Mouse (Mus musculus): ENCODE data around the gene Krt1. TPM values are rescaled to one million over a fixed set of nuclear protein-coding genes. Genes with fewer than 3 reads are reported as not detected.
A peak's percentile ranks its signal among the peaks of the same experiment; 100 is the strongest.

Krt1 gene
- polyA plus RNA-seq, 1 experiment: 0.26 TPM

DNA sequence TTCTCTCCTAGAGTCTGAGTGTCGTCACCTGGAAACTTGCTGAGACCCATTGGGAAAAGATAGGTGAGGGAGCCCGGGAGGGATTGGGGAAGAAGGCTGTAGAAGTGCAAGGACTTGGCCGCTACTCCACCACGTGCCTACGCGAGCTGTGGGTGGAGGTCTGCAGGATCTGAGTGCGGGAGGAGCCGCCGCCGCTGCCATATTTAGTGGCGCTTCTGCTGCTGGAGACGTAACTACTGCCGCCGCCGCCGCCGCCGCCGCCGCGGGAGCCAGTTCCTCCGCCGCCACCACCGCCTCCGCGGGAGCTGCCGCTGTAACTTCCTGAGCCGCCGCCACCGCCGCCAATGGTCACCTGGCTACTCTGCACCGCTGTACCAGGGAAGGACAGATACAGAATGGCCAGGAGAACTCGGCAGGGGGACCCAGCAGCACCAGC, 9.2 kb upstream of the Krt1 start:
- WGBS: under 1% methylated on average over 33 of the region's 33 CpGs
- Histone ChIP-seq H3K4me1 (ENCODE audit: control insufficient read depth, insufficient read depth, low read length) (no peaks in the 10 kb centered on the region), H3K4me3 (replicated peaks; ENCODE audit: extremely low read depth, low read depth, low read length) (peak overlapping the region; percentile 22)
- peak; percentile 41 for DNase-seq
- no peak for TF ChIP-seq POLR2A (IDR thresholded peaks at IDR 0.05; ENCODE audit: borderline replicate concordance, extremely low read depth, low read depth, low read length)
- no peak for TF ChIP-seq CTCF (IDR thresholded peaks at IDR 0.05; ENCODE audit: insufficient read depth, low read length)

DNA sequence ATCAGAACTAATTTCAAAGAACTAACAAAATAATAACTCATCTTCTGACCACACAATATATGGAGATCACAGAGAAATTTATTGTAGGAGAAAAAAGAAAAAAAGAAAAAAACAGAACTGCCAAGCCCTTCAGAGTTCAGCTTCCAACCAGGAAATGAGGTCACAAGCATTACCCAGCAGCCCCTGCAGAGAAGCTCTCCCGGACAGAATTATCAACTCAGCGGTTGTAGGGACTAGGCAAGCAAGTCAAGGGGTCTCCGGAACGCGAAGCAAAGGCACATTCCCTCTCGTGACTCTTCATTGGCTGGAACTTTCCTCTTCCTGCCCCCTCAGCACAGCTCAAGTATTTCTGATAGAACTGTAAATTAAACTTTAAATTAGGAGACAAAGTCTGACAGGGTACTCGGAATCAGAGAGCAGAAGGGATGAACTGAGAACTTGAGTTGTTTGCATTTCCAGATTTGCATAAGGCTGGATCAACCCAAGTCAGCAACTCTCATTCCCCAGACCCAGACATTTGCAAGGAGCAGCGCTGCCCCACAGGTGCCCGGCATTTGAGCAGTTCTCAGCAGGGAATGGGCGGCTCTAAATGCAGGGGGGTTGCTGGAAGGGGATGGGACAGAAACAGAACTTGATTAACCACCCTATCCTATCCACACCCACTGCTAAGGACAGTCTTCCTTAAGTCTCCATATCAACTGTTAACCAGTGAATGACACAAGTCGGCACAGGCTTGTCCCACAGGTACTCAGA, 8.3 kb upstream of the Krt1 start:
- DNase-seq: no peak
- no peak for TF ChIP-seq POLR2A (IDR thresholded peaks at IDR 0.05; ENCODE audit: borderline replicate concordance, extremely low read depth, low read depth, low read length)
- TF ChIP-seq CTCF (IDR thresholded peaks at IDR 0.05; ENCODE audit: insufficient read depth, low read length): no peak
- Histone ChIP-seq H3K4me1 (ENCODE audit: control insufficient read depth, insufficient read depth, low read length) (no peaks in the 10 kb centered on the region), H3K4me3 (replicated peaks; ENCODE audit: extremely low read depth, low read depth, low read length) (no peak overlapping the region)
- 13% methylated on average over 11 of the region's 11 CpGs for WGBS

- no peaks in the 10 kb centered on the region for H3K4me1 ChIP-seq (ENCODE audit: control insufficient read depth, insufficient read depth, low read length)
- no peak for TF ChIP-seq CTCF (IDR thresholded peaks at IDR 0.05; ENCODE audit: insufficient read depth, low read length)
- TF ChIP-seq POLR2A (IDR thresholded peaks at IDR 0.05; ENCODE audit: borderline replicate concordance, extremely low read depth, low read depth, low read length): no peak
- no peak overlapping the region for H3K4me3 ChIP-seq (replicated peaks; ENCODE audit: extremely low read depth, low read depth, low read length)
- no peak for DNase-seq
- 51% methylated on average over 5 of the region's 5 CpGs for WGBS
These were observed 6.1 kb upstream of the Krt1 start for GRCm38 (mm10) chr15:101856696-101857095.

- DNase-seq: no peak
These were observed 5.1 kb upstream of the Krt1 start for GRCm38 (mm10) chr15:101855732-101856131.

GRCm38 (mm10) chr15:101854294-101854693, 3.7 kb upstream of the Krt1 start:
- H3K4me1 ChIP-seq (ENCODE audit: control insufficient read depth, insufficient read depth, low read length): no peaks in the 10 kb centered on the region
- H3K4me3 ChIP-seq (replicated peaks; ENCODE audit: extremely low read depth, low read depth, low read length): no peak overlapping the region
- TF ChIP-seq POLR2A (IDR thresholded peaks at IDR 0.05; ENCODE audit: borderline replicate concordance, extremely low read depth, low read depth, low read length) (no peak), CTCF (IDR thresholded peaks at IDR 0.05; ENCODE audit: insufficient read depth, low read length) (no peak)
- 11% methylated on average over 5 of the region's 5 CpGs for WGBS
- no peak for DNase-seq

More at GRCm38 (mm10) chr15:101855732-101856131, 5.1 kb upstream of the Krt1 start:
- H3K4me3 ChIP-seq (replicated peaks; ENCODE audit: extremely low read depth, low read depth, low read length): no peak overlapping the region
- TF ChIP-seq POLR2A (IDR thresholded peaks at IDR 0.05; ENCODE audit: borderline replicate concordance, extremely low read depth, low read depth, low read length): no peak
- no peak for TF ChIP-seq CTCF (IDR thresholded peaks at IDR 0.05; ENCODE audit: insufficient read depth, low read length)
- H3K4me1 ChIP-seq (ENCODE audit: control insufficient read depth, insufficient read depth, low read length): no peaks in the 10 kb centered on the region
- 53% methylated on average over 3 of the region's 3 CpGs for WGBS

DNA sequence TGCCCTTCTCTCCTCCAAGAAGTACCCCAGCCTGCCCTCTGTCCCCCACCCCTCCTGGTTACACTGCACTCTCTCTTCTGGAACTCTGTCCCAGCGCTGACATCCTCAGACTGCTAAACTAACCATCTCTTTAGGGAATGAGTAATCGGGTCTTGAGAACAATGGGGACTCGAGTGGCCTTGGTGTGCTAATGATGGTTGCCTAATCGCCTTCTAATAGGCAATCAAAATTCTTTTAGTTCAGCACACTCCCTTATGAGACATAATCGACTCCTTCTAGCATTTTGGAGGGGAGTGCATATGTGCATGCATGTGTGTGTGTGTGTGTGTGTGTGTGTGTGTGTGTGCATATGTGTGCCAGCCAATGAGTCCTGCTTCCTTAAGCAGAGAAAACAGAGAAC, 2.0 kb upstream of the Krt1 start:
- H3K4me1 ChIP-seq (ENCODE audit: control insufficient read depth, insufficient read depth, low read length): no peaks in the 10 kb centered on the region
- TF ChIP-seq POLR2A (IDR thresholded peaks at IDR 0.05; ENCODE audit: borderline replicate concordance, extremely low read depth, low read depth, low read length) (no peak), CTCF (IDR thresholded peaks at IDR 0.05; ENCODE audit: insufficient read depth, low read length) (no peak)
- WGBS: 29% methylated on average over 5 of the region's 5 CpGs
- H3K4me3 ChIP-seq (replicated peaks; ENCODE audit: extremely low read depth, low read depth, low read length): no peak overlapping the region
- DNase-seq: no peak

GRCm38 (mm10) chr15:101845971-101846403, 4.6 kb downstream of the Krt1 start:
- 2% methylated on average over 37 of the region's 37 CpGs for WGBS
- TF ChIP-seq CTCF (IDR thresholded peaks at IDR 0.05; ENCODE audit: insufficient read depth, low read length): no peak
- TF ChIP-seq POLR2A (IDR thresholded peaks at IDR 0.05; ENCODE audit: borderline replicate concordance, extremely low read depth, low read depth, low read length): no peak
- peak; percentile 23 for DNase-seq
- no peak overlapping the region for H3K4me3 ChIP-seq (replicated peaks; ENCODE audit: extremely low read depth, low read depth, low read length)
- no peaks in the 10 kb centered on the region for H3K4me1 ChIP-seq (ENCODE audit: control insufficient read depth, insufficient read depth, low read length)

DNA sequence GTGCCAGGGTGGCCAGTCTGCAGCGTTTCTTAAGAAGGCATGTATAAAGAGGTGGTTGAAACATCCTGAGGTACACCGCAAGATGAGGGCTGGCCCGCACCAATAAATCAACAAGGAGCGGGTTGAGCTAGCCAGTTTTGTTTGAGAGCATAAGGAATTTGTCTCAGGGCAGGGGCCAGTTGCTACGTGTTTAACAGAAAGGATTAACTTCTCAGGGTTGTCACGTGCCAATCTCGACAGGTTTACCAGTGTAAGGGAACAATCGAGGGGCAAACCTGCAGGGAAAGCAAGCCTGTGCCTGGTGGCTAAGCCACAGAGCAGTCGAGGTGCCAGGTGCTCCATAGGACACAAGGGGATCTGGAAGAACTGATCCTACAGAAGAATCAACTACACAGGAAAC, 7.4 kb downstream of the Krt1 start:
- Histone ChIP-seq H3K4me3 (replicated peaks; ENCODE audit: extremely low read depth, low read depth, low read length) (no peak overlapping the region), H3K4me1 (ENCODE audit: control insufficient read depth, insufficient read depth, low read length) (no peaks in the 10 kb centered on the region)
- TF ChIP-seq POLR2A (IDR thresholded peaks at IDR 0.05; ENCODE audit: borderline replicate concordance, extremely low read depth, low read depth, low read length) (no peak), CTCF (IDR thresholded peaks at IDR 0.05; ENCODE audit: insufficient read depth, low read length) (no peak)
- DNase-seq: no peak
- WGBS: 52% methylated on average over 9 of the region's 9 CpGs

- no peak overlapping the region for H3K4me3 ChIP-seq (replicated peaks; ENCODE audit: extremely low read depth, low read depth, low read length)
- no peaks in the 10 kb centered on the region for H3K4me1 ChIP-seq (ENCODE audit: control insufficient read depth, insufficient read depth, low read length)
- WGBS: 63% methylated on average over 5 of the region's 5 CpGs
- TF ChIP-seq POLR2A (IDR thresholded peaks at IDR 0.05; ENCODE audit: borderline replicate concordance, extremely low read depth, low read depth, low read length): no peak
- no peak for TF ChIP-seq CTCF (IDR thresholded peaks at IDR 0.05; ENCODE audit: insufficient read depth, low read length)
- no peak for DNase-seq
These were observed 15.7 kb downstream of the Krt1 start for GRCm38 (mm10) chr15:101834784-101835328.

DNA sequence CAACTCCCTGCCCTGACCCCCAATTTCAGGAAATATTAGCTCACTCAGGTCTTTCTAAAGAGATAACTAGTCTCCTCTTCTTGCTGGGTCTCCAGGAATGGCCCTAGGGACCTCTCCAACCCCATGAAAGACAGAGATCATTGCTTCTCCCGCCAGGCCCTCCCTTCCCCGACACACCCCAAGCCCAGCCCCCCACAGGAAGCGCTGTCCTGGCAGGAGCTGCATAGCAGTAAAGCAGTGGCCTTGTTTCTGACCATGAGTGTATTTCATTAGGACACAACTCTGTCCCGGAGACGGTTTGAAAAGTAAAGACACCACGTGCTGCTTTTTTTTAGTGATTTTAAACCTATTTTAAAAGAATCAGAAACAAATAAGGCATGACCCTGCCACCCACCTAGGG, 17.5 kb downstream of the Krt1 start:
- 37% methylated on average over 6 of the region's 6 CpGs for WGBS
- TF ChIP-seq POLR2A (IDR thresholded peaks at IDR 0.05; ENCODE audit: borderline replicate concordance, extremely low read depth, low read depth, low read length): no peak
- no peak for TF ChIP-seq CTCF (IDR thresholded peaks at IDR 0.05; ENCODE audit: insufficient read depth, low read length)
- no peak for DNase-seq
- Histone ChIP-seq H3K4me3 (replicated peaks; ENCODE audit: extremely low read depth, low read depth, low read length) (no peak overlapping the region), H3K4me1 (ENCODE audit: control insufficient read depth, insufficient read depth, low read length) (no peaks in the 10 kb centered on the region)
